Mouse (Mus musculus) lung, postnatal 4 days (tissue): ENCODE measurements around the gene Emilin3.
A peak's percentile ranks its signal among the peaks of the same experiment; 100 is the strongest.

Source experiments
- DNase-seq, 2 experiments: peaks; one replicate each; pipeline ENCODE4 v3.0.0; 2021

Gene Emilin3

DNA sequence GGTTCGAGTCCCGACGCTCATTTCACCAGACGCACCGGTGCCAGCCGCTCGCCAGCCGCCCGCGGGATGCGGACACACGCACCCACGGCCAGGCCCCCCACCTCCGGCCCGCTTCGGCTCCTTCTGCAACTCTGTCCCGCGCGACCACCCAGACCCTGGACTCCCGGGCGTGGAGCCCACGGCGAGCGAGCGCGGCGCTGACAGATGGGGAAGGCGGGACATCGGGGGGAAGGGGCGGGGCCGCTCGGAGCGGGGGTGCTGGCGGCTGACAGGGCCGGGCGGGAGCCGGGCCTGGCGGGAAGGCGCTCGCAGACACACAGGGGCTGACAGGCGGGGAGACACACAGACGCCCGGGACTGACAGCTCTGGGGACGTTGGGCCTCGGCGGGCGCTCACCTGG lies 39.7 kb downstream of the Emilin3 start:
- peak; percentile 79 to 84 for DNase-seq

DNA sequence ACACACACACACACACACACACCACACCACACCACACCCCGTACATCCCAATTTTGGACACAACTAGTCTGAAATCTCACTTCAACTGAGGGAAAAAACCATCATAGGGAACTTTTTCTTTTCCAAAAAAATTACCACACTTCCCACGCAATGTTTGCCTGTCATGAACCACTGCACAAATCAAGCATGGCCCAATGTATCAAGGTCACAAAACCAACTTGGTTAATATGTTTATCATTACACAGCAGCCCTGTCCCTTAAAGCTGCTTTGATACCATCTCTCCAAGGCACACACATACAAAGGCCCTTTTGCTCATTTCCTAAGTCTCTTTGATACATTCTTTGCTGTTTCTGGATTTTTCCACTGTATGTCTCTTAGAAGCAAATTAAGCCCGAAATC lies 40.8 kb downstream of the Emilin3 start:
- DNase-seq, result no peak

DNA sequence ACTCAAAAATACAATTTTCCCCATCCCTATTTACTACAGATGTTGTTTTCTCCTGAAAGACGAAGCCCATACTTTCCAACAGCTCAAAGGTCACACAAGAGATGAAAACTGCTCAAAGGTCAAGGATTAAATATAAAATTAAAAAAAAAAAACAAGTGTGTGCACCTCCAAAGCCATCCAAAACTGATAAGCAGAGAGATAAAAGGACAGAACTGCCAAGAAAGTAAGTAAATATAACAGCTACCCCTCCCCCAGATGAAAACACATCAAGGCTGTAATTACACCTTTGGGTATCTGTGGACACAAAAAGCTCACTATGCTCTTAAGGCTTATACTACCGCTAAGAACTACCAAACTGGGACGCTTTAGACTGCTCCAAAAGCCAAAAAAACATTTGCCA lies 42.7 kb downstream of the Emilin3 start:
- DNase-seq, result no peak

DNA sequence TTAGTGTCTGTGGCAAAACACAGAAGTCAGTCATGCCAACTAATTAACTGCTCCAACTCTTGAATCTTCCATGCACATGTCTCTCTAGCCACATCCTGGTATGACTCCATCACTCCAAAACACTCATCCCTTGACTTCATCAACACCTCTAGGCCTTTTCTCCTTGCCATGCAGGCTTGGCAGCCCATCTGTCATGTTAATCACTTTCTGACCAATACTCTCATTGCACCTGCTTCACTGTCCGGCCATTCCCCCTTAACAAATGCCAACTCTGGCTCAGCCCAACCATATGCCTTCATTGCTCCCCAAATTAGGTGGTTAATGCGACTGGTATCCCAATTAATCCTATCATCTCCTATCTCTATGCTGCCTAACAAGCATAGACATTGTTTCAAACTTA lies 46.9 kb downstream of the Emilin3 start:
- DNase-seq, result no peak

DNA sequence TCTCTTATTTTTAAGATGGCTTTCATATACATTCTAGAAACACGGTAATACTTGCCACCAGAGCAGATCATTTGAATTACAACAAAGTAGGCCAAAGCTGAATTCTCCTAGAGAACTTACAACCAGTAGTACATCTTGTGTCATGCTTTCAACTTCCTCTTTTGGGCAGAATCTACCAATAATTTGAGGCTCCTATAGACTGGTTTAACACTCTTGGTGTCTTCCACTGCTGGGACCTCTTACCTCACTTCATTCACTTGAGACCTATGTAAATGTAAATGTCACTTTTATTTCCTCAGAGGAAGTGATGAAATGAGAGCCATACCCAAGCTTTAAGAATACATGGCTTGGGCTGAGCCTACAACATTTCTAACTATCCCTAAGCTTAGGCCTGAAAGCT lies 48.0 kb downstream of the Emilin3 start:
- DNase-seq, result no peak

DNA sequence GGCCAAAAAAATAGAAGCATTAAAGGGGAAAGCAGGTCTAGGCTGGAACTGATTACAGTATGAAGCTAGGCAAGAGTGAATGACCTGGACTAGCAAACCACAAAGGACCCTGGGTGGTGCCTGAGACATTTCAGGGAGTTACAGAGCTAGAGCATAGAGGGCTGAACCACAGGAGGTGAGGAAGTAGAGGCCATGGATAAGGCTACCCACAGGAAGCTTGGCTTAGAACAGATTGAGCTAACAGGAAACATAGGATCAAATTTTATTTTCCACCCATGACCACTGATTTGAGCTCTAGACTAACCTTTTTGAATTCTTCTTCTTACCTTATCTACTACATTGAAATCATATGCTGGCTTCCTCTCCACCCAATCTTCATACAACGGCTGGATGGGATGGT lies 51.8 kb downstream of the Emilin3 start:
- DNase-seq, result no peak
